Mouse (Mus musculus) G1E-ER4 (cell line): Measurements from ENCODE around the gene Olfr1368. TPM values are rescaled to one million over a fixed set of nuclear protein-coding genes. Genes with fewer than 3 reads are reported as not detected.

Experiments
- GATA1 ChIP-seq: IDR thresholded peaks from one replicate; pipeline ENCODE4 v1.8.0; 2012; ENCODE audit warnings: low read length, inconsistent platforms
- polyA plus RNA-seq: library from polyadenylated mRNA; stranded (reverse); fragments of >175 nt; gene quantifications from 2 replicates; pipeline ENCODE4 v1.2.3, GENCODE M21; 2012

Gene Olfr1368
- polyA plus RNA-seq, 1 experiment = not detected

DNA sequence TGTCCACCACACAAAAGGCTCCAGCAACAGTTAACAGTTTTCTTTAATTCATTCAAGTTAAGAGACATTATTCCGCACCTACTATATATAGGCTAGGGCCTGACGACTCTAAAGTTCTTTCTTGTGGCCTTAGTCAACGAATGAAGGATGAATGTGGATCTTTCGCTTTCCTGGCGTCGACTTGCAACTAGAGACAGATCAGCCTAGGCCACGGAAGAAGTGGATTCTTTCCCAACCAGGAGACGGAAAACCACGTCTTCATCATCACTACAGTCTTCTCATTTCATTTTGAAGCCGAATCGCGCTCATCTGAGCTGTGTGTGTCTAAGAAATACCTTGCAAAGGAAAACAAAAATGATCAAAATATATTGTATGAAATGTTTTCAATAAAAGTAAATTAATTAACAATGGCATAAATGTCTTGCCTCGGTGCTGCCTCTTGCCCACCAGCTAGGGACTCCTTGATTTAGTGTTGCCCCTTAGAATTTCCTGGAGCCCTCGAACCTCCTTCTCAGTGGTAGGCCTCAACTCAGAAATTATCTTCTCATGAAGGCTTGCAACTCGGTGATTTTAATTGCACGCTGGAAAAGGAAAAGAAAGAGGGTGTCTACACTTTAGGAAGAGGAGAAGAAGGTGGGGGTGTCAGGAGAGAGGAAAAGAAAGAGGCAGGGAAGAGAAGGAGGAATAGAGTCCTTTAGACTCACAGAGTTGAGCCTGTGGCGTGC, 24.9 kb upstream of the Olfr1368 start:
- TF ChIP-seq GATA1 = no peak

DNA sequence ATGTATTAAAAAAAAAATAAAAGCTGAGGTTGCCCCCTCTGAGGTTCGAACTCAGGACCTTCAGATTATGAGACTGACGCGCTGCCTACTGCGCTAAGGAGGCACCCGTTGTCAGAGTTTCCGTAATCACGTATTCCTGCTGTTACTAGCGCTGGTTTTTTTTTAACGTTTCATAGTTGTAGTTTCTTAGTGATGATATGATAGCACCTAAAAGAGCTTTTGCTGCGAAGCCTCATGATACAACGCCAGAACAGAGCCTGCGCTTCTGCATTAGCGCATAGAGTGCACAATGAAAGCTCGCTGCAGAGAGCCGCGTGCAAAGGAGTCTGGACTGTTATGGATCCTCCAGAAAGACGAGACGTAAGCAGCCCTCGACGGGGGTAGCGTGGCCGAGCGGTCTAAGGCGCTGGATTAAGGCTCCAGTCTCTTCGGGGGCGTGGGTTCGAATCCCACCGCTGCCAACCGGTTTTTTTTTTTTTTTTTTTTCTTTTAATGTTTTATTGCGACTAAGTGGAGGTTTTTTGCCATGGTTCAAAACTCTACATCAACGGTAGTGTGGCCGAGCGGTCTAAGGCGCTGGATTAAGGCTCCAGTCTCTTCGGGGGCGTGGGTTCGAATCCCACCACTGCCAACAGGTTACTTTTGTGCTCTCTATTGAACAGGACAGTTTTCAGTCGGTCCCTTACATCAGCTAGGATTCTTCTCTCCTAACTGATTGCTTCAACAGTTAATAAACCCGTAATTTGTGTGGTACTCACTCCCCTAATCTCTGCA, 24.2 kb upstream of the Olfr1368 start:
- no peak for TF ChIP-seq GATA1

- no peak for TF ChIP-seq GATA1
Observed at GRCm38 (mm10) chr13:21169121-21169656, 23.5 kb upstream of the Olfr1368 start.

DNA sequence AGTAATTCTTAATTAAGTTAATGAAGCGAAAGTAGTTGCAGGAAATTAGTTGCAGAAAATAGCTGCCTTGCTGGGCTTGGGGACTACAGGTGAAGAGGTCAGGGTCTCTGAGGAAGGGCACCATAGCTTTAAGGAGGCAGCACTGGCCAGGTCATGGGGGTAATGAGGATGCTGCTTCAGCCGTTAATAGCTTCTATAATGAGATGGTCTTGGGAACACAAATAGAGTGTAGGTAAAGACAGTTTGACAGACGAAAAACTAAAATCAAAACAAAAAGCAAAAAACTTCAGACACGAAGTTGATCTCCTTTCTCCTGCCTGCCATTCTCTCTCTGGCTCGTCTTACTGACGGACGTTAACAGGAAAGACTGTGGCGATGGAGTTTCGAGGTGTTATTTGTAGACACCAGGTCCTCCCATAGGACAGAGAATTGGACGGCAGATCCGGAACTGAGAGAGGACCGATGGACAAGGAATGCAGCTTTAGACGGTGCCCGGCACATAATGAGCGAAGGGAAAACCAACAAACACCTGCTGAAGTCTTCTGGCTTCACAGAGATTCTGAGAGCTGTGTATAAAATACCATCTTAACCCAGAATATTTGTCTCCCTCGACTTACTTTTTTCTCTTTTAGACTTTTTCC, 22.8 kb upstream of the Olfr1368 start:
- no peak for TF ChIP-seq GATA1

DNA sequence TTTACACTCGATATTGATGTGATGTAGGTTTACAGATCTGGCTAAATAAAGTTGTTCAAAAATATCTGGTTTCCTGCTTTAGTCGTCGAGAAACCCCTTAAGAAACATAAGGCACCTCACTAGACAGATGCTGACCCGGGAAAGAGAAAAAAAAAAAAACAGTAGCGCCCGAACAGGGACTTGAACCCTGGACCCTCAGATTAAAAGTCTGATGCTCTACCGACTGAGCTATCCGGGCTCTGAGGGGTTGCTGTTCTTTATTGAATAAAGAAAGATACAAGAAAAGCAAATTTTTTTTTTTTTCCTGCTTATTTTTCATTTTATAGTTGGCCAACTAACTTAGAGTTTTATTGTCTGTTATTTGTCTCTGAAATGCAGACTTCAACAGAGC, 22.2 kb upstream of the Olfr1368 start:
- TF ChIP-seq GATA1 = no peak

DNA sequence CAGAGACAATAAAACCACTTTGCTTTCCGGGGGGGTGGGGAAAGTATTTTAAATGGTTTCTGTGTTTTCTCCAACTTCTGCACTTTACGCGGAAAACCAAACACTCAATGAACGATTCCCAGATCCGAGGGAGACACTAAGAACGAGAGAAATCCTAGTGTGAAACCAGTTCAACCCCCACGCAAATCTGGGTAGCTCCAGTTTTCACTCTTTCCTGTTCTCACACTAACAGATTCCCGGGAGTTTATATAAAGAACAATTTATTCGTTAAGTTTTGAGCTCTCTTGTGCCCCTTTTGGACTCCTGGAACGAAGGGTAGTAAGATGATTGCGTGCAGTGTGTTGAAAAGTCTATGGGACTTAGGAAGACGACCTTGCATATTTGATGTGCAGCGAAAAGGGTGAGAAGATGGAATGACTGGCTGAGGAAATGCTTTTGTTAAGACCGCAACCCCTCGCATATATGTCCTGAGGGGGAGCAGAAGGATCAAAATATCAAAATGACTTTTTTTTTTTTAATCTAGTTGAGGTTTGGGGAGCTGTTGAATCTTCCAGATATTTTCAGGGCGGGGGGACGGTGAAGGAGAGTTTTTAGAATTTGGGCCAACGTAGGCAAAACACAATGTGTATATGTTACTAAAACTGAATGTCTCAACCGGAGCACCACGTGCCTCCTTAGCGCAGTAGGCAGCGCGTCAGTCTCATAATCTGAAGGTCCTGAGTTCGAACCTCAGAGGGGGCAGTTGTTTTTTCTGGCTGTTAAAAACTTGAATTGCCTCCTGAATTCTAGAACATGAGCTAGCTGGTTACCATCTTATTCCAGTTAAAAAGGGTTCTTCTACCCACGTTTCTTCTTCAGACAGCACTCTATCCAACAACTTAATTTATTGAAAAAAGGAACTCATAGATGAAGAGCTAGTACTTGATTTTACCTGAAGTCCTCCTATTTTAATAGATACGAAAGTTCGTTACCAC, 21.6 kb upstream of the Olfr1368 start:
- no peak for TF ChIP-seq GATA1

GRCm38 (mm10) chr13:21162591-21162990, 16.9 kb upstream of the Olfr1368 start:
- no peak for TF ChIP-seq GATA1

DNA sequence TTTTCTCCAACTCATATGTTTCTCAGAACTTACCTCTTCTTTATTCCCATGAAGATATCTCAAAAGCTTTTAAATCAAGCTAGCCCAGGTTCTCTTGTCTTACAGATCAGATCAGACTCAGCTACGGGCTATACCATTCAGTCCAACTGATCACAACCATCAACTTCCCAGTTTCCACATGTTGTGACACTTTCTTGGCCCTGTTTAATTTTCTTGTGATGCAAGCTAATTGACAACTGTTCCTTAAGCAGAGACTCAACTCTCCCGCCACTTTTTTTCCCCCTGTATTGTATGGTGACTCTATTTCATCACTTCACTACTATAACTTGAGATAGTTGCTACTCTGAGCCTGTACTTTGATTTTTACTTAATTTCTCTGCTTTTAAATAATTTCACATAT, 15.9 kb upstream of the Olfr1368 start:
- no peak for TF ChIP-seq GATA1

DNA sequence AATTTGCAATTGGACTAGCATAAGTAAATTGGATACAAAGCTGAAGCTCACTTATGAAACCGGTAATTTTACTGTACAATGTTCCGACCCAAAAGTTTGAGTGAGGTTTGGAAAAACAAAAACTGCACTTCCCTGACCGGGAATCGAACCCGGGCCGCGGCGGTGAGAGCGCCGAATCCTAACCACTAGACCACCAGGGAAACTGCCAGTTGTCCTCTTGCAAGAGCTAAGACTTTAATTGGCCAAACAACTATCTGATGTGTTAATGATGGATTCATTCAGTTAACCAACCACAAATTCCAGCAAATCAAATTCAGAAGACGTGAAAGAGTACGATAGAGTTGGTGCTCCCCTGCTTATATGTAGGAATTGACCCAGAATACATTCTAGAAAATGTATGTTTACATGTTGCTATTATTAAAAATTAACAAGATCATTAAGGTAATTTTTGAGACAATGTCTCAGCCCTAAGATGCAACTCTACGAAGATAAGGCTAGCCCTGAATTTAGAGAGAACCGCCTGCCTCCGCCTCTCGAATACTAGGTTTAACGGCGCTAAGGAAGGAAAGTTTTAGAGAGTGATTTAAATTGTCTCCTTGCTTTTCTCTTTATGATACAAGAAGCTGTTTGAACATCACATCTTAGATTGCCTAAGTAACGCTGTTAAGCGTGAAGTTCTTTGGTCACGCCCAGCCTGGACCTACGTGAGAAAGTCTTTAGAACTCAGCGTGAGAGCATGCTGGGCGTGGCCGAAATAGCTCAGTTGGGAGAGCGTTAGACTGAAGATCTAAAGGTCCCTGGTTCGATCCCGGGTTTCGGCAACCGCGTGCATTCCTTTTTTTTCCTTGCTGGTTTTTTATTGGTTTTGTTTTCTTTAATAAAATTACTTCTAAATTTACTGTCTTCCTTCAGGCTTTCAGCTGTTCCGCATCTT, 15.3 kb upstream of the Olfr1368 start:
- TF ChIP-seq GATA1 = no peak

- no peak for TF ChIP-seq GATA1
Observed at GRCm38 (mm10) chr13:21160041-21160511, 14.4 kb upstream of the Olfr1368 start.

DNA sequence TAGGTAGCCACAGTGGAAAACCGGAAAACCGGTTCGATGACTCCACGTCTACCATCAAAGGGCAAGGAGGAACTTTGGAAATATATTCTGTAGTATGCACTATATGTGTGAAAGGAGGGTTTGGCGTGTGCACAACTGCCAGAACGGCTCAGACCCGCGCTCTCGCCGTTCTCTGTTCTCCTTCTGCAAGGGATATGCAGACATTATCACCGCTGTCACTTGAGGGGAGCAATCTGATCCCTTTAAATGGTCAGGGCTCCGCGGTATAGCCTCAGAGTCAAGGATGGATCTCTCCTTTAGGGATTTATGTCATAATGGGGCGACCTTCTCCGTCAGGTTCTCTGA, 13.8 kb upstream of the Olfr1368 start:
- no peak for TF ChIP-seq GATA1

- no peak for TF ChIP-seq GATA1
Observed at GRCm38 (mm10) chr13:21158785-21159474, 13.3 kb upstream of the Olfr1368 start.

DNA sequence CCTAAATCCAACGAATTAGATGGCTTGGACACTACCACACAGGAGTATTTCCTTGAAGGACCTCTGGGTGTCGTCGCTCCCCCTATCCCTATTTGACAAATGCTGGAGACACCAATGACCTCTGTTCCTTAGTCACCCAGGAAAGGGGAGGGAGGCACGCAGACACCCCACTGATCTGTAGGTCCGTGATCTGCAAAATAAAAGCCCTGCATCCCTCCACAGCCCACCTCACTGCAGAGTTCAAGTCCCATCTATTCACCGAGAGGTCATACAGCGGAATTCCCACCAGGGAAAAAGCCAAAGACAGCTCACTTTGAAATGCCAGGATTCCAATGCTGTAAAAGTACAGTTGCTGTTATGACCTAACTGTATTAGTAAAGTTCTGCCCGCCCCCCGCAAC, 12.4 kb upstream of the Olfr1368 start:
- TF ChIP-seq GATA1 = no peak
